ENCODE assay signal across 13 mouse cellular contexts in genomic region chr16:84985340-84985739, GRCm38 (mm10).
"Had no signal": no experiment of that assay in that cellular context is flagged by ENCODE, and none has a peak within 500 bp of the region (broad histone marks: within the 10 kb centered on the region; RNA-seq: fewer than 3 reads in every experiment).

No protein-coding gene starts in this region.

- H3K4me3 ChIP-seq: kidney, embryonic 15.5 days; limb, embryonic 15.5 days; liver, embryonic 12.5 days; midbrain, embryonic 13.5 days; myocyte; neural tube, embryonic 12.5 days had no signal

- H3K27ac ChIP-seq: kidney, embryonic 15.5 days; limb, embryonic 15.5 days; liver, embryonic 12.5 days; midbrain, embryonic 13.5 days; neural tube, embryonic 12.5 days had no signal

- H3K9ac ChIP-seq: kidney, embryonic 15.5 days; limb, embryonic 15.5 days; liver, embryonic 12.5 days; midbrain, embryonic 13.5 days; neural tube, embryonic 12.5 days had no signal

- H3K4me1 ChIP-seq: limb, embryonic 15.5 days; liver, embryonic 12.5 days; neural tube, embryonic 12.5 days had no signal

- H3K27me3 ChIP-seq: kidney, embryonic 15.5 days; limb, embryonic 15.5 days; liver, embryonic 12.5 days; midbrain, embryonic 13.5 days; neural tube, embryonic 12.5 days had no signal

- H3K4me2 ChIP-seq: kidney, embryonic 15.5 days; limb, embryonic 15.5 days; liver, embryonic 12.5 days; midbrain, embryonic 13.5 days; neural tube, embryonic 12.5 days had no signal

- DNase-seq: kidney, adult 2 months; kidney, postnatal 14 days; layer of hippocampus, adult 9-11 months; layer of hippocampus, postnatal 36 days; right cerebral cortex, postnatal 14 days; thymus, postnatal 36 days had no signal

- ATAC-seq: intestine, embryonic 16.5 days; liver, embryonic 12.5 days; midbrain, embryonic 13.5 days had no signal

- H3K9me3 ChIP-seq: kidney, embryonic 15.5 days; limb, embryonic 15.5 days; liver, embryonic 12.5 days; midbrain, embryonic 13.5 days; neural tube, embryonic 12.5 days had no signal
